Mouse (Mus musculus) embryo, embryonic 11.5 days (tissue): ENCODE data around the gene Gabrr2.

ENCODE experiments used
- DNase-seq: peaks from one replicate; pipeline ENCODE4 v3.0.0-alpha.2; 2012; ENCODE audit warnings: low read depth, low spot score

Gabrr2 gene

GRCm38 (mm10) chr4:33062981-33063380 is at the start of gene Gabrr2:
Gene Gabrr2 (plus strand): TSS chr4:33062999.
- no peak for DNase-seq

GRCm38 (mm10) chr4:33018361-33018999 is 44.3 kb upstream of the Gabrr2 start:
- peak; percentile 78 for DNase-seq

GRCm38 (mm10) chr4:33024420-33024819 is 38.4 kb upstream of the Gabrr2 start:
- no peak for DNase-seq

GRCm38 (mm10) chr4:33029104-33029503 is 33.7 kb upstream of the Gabrr2 start:
- DNase-seq = no peak

- DNase-seq = peak; percentile 27
Measured at GRCm38 (mm10) chr4:33030264-33031194, 32.3 kb upstream of the Gabrr2 start.

GRCm38 (mm10) chr4:33031195-33031960 is 31.4 kb upstream of the Gabrr2 start, which contains the start of gene Ube2j1:
Gene Ube2j1 (plus strand): TSS chr4:33031416.
- peak; percentile 79 for DNase-seq

- DNase-seq = no peak
Measured at GRCm38 (mm10) chr4:33032045-33032444, 30.8 kb upstream of the Gabrr2 start.

GRCm38 (mm10) chr4:33033515-33033914 is 29.3 kb upstream of the Gabrr2 start:
- DNase-seq = no peak

GRCm38 (mm10) chr4:33039826-33040225 is 23.0 kb upstream of the Gabrr2 start:
- no peak for DNase-seq

- no peak for DNase-seq
Measured at GRCm38 (mm10) chr4:33049601-33050000, 13.2 kb upstream of the Gabrr2 start.

- no peak for DNase-seq
Measured at GRCm38 (mm10) chr4:33052055-33052454, 10.7 kb upstream of the Gabrr2 start.

- no peak for DNase-seq
Measured at GRCm38 (mm10) chr4:33052650-33053049, 10.1 kb upstream of the Gabrr2 start.

- no peak for DNase-seq
Measured at GRCm38 (mm10) chr4:33054426-33054825, 8.4 kb upstream of the Gabrr2 start.

- no peak for DNase-seq
Measured at GRCm38 (mm10) chr4:33056317-33056716, 6.5 kb upstream of the Gabrr2 start.

- no peak for DNase-seq
Measured at GRCm38 (mm10) chr4:33057890-33058687, 4.7 kb upstream of the Gabrr2 start.

- no peak for DNase-seq
Measured at GRCm38 (mm10) chr4:33061158-33061557, 1.6 kb upstream of the Gabrr2 start.

- DNase-seq = no peak
Measured at GRCm38 (mm10) chr4:33064986-33065385, 2.2 kb downstream of the Gabrr2 start.

GRCm38 (mm10) chr4:33066223-33066960 is 3.6 kb downstream of the Gabrr2 start:
- DNase-seq = no peak

GRCm38 (mm10) chr4:33067331-33067730 is 4.5 kb downstream of the Gabrr2 start:
- DNase-seq = no peak

- no peak for DNase-seq
Measured at GRCm38 (mm10) chr4:33067826-33068225, 5.0 kb downstream of the Gabrr2 start.
